Mouse (Mus musculus) bone marrow, adult 2 months (tissue): ENCODE results near the gene Atp6v1g2. TPM values are rescaled to one million over a fixed set of nuclear protein-coding genes. Genes with fewer than 3 reads are reported as not detected.

Experiments
- H3K27ac ChIP-seq: fragments of 200-500 bp; 2 replicates; pipeline ENCODE4 v1.5.1; 2012; ENCODE audit warnings: low read depth, mild to moderate bottlenecking, control low read depth, inconsistent platforms, low read length; ENCODE audit not compliant: control insufficient read depth, poor library complexity, insufficient read depth
- H3K4me1 ChIP-seq: fragments of 200-500 bp; 2 replicates; pipeline ENCODE4 v1.6.1; 2011; ENCODE audit warnings: low read length; ENCODE audit not compliant: control insufficient read depth, insufficient read depth
- H3K4me3 ChIP-seq: fragments of 200-500 bp; replicated peaks from 2 replicates; pipeline ENCODE3; 2011; ENCODE audit warnings: mild to moderate bottlenecking, low read depth, low read length, control low read depth; ENCODE audit not compliant: control insufficient read depth
- CTCF ChIP-seq: fragments of 200-500 bp; IDR thresholded peaks from 2 replicates; pipeline ENCODE4 v1.5.1; 2011; ENCODE audit warnings: low read length, control low read depth; ENCODE audit not compliant: control insufficient read depth, insufficient read depth
- POLR2A ChIP-seq: fragments of 200-500 bp; IDR thresholded peaks from 2 replicates; pipeline ENCODE4 v1.6.1; 2011; ENCODE audit warnings: low read depth, mild to moderate bottlenecking, control low read depth, low read length, borderline replicate concordance; ENCODE audit not compliant: control insufficient read depth
- WGBS: fragments of 180-500 bp; shearing (Covaris S2); methylation state at CpG from one replicate; pipeline ENCODE4 v1.1.7; 2018; 5-methylcytosine and 5-hydroxymethylcytosine counted together
- polyA plus RNA-seq: library from polyadenylated mRNA; stranded (reverse); fragments of >200 nt; gene quantifications from 2 replicates; pipeline ENCODE4 v1.2.4, GENCODE M21; 2011; ENCODE audit warnings: low replicate concordance; ENCODE audit not compliant: missing spikeins, insufficient read depth, insufficient read length

The Atp6v1g2 gene
- polyA plus RNA-seq, 1 experiment = 9.9 TPM

GRCm38 (mm10) chr17:35245731-35246623 lies 12.5 kb downstream of the Atp6v1g2 start:
- H3K4me3 ChIP-seq = no peak overlapping the region
- WGBS = 47% methylated on average over 15 of the region's 15 CpGs
- TF ChIP-seq CTCF = peak; percentile 31
- no peak for TF ChIP-seq POLR2A
- peaks cover 5% of the 10 kb centered on the region; the same call in 1 of the 2 replicates for H3K4me1 ChIP-seq
- peak overlapping the region; percentile 5; the same call in 1 of the 2 replicates for H3K27ac ChIP-seq

- Histone ChIP-seq H3K4me1 (peaks cover 7% of the 10 kb centered on the region), H3K27ac (no peak overlapping the region), H3K4me3 (no peak overlapping the region)
- no peak for TF ChIP-seq CTCF
- TF ChIP-seq POLR2A = no peak
- WGBS = 87% methylated on average over 7 of the region's 7 CpGs
Measured at GRCm38 (mm10) chr17:35247144-35247543, 13.7 kb downstream of the Atp6v1g2 start.

GRCm38 (mm10) chr17:35248986-35249385 lies 15.5 kb downstream of the Atp6v1g2 start:
- WGBS = 91% methylated on average over 14 of the region's 14 CpGs
- H3K4me3 ChIP-seq = no peak overlapping the region

GRCm38 (mm10) chr17:35249451-35250197 lies 16.2 kb downstream of the Atp6v1g2 start:
- TF ChIP-seq CTCF (no peak), POLR2A (no peak)
- 84% methylated on average over 19 of the region's 19 CpGs for WGBS

More at GRCm38 (mm10) chr17:35248986-35249385, 15.5 kb downstream of the Atp6v1g2 start:
- Histone ChIP-seq H3K27ac (no peak overlapping the region), H3K4me1 (peaks cover 6% of the 10 kb centered on the region)
- no peak for TF ChIP-seq POLR2A
- TF ChIP-seq CTCF = no peak

GRCm38 (mm10) chr17:35250348-35251120 lies 17.1 kb downstream of the Atp6v1g2 start:
- no peak for TF ChIP-seq POLR2A
- TF ChIP-seq CTCF = no peak
- 89% methylated on average over 3 of the region's 3 CpGs for WGBS
- peak overlapping the region; percentile 18; the same call in 1 of the 2 replicates for H3K27ac ChIP-seq

More at GRCm38 (mm10) chr17:35249451-35250197, 16.2 kb downstream of the Atp6v1g2 start:
- H3K4me3 ChIP-seq = no peak overlapping the region
- peaks cover 2% of the 10 kb centered on the region for H3K4me1 ChIP-seq
- no peak overlapping the region for H3K27ac ChIP-seq

GRCm38 (mm10) chr17:35251162-35251719 lies 17.8 kb downstream of the Atp6v1g2 start:
- H3K4me1 ChIP-seq = peaks cover 2% of the 10 kb centered on the region
- 66% methylated on average over 15 of the region's 15 CpGs for WGBS
- no peak for TF ChIP-seq CTCF
- no peak for TF ChIP-seq POLR2A
- no peak overlapping the region for H3K4me3 ChIP-seq
- no peak overlapping the region for H3K27ac ChIP-seq

More at GRCm38 (mm10) chr17:35250348-35251120, 17.1 kb downstream of the Atp6v1g2 start:
- Histone ChIP-seq H3K4me1 (peaks cover 2% of the 10 kb centered on the region), H3K4me3 (no peak overlapping the region)

GRCm38 (mm10) chr17:35251981-35252380 lies 18.5 kb downstream of the Atp6v1g2 start:
- no peak overlapping the region for H3K4me3 ChIP-seq
- TF ChIP-seq POLR2A (no peak), CTCF (no peak)
- WGBS = 86% methylated on average over 5 of the region's 5 CpGs
- peaks cover 2% of the 10 kb centered on the region for H3K4me1 ChIP-seq
- H3K27ac ChIP-seq = peak overlapping the region; percentile 65; the same call in 1 of the 2 replicates
